Mouse (Mus musculus) neural tube, embryonic 13.5 days (tissue): ENCODE data around the gene Rsph10b. TPM values are rescaled to one million over a fixed set of nuclear protein-coding genes. Genes with fewer than 3 reads are reported as not detected.
A peak's percentile ranks its signal among the peaks of the same experiment; 100 is the strongest.
"Not testable (repeated sequence)": the region's sequence is repeated elsewhere in the genome, so short reads cannot be mapped to it uniquely, and the experiment has no call there.

Experiments used
- ATAC-seq: fragments of 200-750 bp; cut with Nextera tagmentation; 2 replicates; pipeline ENCODE4 v1.8.0; 2017; ENCODE audit warnings: low read depth, mild to moderate bottlenecking, moderate TSS enrichment, moderate library complexity
- H3K27ac ChIP-seq: fragments of 300-500 bp; sonication (generic); replicated peaks from 2 replicates; pipeline ENCODE4 v1.5.1; 2015; ENCODE audit warnings: moderate library complexity, mild to moderate bottlenecking, inconsistent platforms
- H3K27me3 ChIP-seq: fragments of 300-500 bp; sonication (generic); 2 replicates; pipeline ENCODE4 v1.6.1; 2015; ENCODE audit warnings: mild to moderate bottlenecking, inconsistent platforms
- H3K36me3 ChIP-seq: fragments of 300-500 bp; sonication (generic); 2 replicates; pipeline ENCODE4 v1.6.1; 2015; ENCODE audit warnings: mild to moderate bottlenecking, inconsistent platforms
- H3K4me1 ChIP-seq: fragments of 300-500 bp; sonication (generic); replicated peaks from 2 replicates; pipeline ENCODE4 v1.6.1; 2015; ENCODE audit warnings: inconsistent platforms
- H3K4me2 ChIP-seq: fragments of 300-500 bp; sonication (generic); 2 replicates; pipeline ENCODE4 v1.6.1; 2015; ENCODE audit warnings: inconsistent platforms, mild to moderate bottlenecking, moderate library complexity
- H3K4me3 ChIP-seq: fragments of 300-500 bp; sonication (generic); 2 replicates; pipeline ENCODE4 v1.5.1; 2015; ENCODE audit warnings: mild to moderate bottlenecking, inconsistent platforms
- H3K9ac ChIP-seq: fragments of 300-500 bp; sonication (generic); 2 replicates; pipeline ENCODE4 v1.6.1; 2015; ENCODE audit warnings: moderate library complexity, mild to moderate bottlenecking, inconsistent platforms
- H3K9me3 ChIP-seq: fragments of 300-500 bp; sonication (generic); 2 replicates; pipeline ENCODE4 v1.6.1; 2016; ENCODE audit warnings: inconsistent platforms
- WGBS: fragments of 180-500 bp; shearing (Covaris S2); methylation state at CpG from one replicate; pipeline ENCODE4 v1.1.7; 2015; 5-methylcytosine and 5-hydroxymethylcytosine counted together
- polyA plus RNA-seq: library from polyadenylated mRNA; unstranded; fragments of >200 nt; fragmentation: Nextera tagmentation; extraction: Ambion mirVana; gene quantifications from 2 replicates; pipeline ENCODE4 v1.2.1, GENCODE M21; 2015

Rsph10b gene
- polyA plus RNA-seq, 1 experiment from 2014 or later: 2.9 TPM

DNA sequence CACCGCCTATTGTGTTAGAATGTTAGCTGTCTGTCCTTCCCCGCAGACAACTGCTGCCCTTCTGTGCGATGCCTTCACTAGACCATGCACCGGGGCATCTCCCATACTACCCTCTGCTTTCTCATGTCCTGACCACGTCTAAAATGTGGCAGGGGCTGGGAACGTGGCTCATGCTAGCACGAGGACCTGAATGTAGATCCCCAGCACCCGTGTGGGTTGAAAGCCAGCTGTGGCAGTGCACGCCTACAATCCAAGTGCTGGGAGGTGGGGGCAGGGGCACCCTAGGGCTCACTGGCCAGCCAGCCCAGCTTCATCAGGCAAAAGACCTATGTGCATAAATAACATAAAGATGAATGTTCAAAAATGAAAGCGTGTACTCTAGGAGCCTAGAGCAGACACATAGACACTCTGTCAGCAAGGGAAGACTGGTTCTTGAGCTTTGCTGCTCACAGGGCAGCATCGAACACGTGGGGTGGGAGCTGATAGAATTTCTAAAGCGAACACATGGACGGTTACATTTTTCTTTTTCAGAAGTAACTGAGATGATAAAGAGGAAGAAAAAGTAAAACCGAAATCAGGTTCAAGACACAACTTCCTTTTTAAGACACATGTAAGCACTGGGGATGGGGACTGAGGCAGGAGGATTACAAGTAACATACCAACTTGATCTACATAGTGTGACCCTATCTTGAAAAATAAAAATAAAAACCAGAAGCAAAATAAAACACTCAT, 69.8 kb downstream of the Rsph10b start:
- H3K4me3 ChIP-seq: no peak overlapping the region
- H3K9ac ChIP-seq: no peak overlapping the region
- H3K27ac ChIP-seq: no peak overlapping the region
- H3K27me3 ChIP-seq: no peaks in the 10 kb centered on the region
- H3K36me3 ChIP-seq: peaks cover 93% of the 10 kb centered on the region
- no peaks in the 10 kb centered on the region for H3K4me1 ChIP-seq
- no peak for ATAC-seq
- H3K9me3 ChIP-seq: no peaks in the 10 kb centered on the region
- 93% methylated on average over 15 of the region's 15 CpGs for WGBS
- H3K4me2 ChIP-seq: no peak overlapping the region

DNA sequence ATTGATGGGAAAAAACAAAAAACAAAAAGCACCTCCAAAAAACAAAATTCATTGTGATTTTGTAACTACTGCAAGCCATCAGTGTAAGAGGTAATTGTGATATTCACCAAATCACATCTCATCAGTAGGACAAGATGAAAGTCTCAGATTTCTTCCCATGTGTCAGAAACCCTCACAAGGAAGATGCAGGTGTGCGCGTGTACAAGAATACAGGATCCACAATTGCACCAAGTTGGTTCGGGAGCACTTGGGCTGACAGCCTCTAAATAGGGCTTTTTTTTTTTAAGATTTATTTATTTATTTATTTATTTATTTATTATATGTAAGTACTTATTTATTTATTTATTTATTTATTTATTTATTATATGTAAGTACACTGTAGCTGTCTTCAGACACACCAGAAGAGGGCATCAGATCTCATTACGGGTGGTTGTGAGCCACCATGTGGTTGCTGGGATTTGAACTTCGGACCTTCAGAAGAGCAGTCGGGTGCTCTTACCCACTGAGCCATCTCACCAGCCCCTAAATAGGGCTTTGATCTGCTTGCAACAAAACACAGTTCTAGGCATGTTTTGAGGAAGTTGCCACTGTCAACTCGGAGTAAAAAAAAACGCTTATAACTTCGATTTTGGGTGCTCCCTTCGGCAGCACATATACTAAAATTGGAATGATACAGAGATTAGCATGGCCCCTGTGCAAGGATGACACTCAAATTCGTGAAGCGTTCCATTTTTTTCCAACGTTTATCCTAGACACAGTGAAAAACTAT, 80.7 kb downstream of the Rsph10b start:
- Histone ChIP-seq H3K4me3 (peak overlapping the region; percentile 94), H3K36me3 (peaks cover 40% of the 10 kb centered on the region), H3K4me2 (peak overlapping the region; percentile 60), H3K4me1 (peaks cover 18% of the 10 kb centered on the region), H3K9ac (peak overlapping the region; percentile 85)
- not testable (repeated sequence) for H3K9me3 ChIP-seq, ATAC-seq, H3K27ac ChIP-seq, H3K27me3 ChIP-seq
- WGBS: 66% methylated on average over 13 of the region's 13 CpGs

DNA sequence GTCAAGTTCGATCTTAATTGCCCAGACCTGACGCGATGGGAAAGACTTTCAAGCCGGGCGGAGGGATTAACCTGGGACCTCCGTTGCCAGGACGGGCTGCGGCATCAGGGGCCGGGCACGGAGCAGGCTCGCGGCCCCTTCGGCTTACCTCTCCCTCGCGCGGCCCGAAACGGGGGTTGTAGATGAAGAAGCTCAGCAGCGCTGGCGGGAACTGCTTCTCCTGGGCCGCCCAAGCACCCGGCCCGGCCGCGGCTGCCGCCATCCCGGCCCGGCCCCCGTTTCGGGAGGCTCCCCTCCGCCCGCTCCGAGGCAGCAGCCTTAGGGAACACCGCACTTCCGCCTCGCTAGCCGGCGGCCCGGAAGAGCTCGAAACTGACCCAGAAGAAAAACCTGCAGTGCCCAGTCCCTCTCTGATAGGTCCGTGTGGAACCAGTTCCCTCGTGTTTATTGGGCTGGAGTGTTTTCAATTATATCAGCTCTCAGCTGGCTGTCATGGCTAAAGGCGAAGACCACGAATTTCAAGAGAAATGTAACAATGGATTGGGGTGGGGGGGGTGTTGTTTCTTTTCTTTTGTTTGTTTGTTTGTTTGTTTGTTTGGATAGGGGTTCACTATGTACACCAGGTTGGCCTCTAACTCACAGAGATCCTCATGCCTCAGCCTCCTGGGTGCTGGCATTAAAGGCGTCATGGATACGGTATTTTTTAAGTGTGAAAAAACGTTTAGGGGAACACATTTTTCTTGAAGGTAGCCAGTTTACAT, 81.9 kb downstream of the Rsph10b start, which contains the start of gene Ccz1:
TSS of gene Ccz1 (minus strand) at position 327 of the 761 bp plus-strand sequence.
- Histone ChIP-seq H3K36me3 (peaks cover 28% of the 10 kb centered on the region), H3K9me3 (peaks cover 3% of the 10 kb centered on the region; the same call in 1 of the 2 replicates), H3K9ac (peak within 1 kb of the TSS; percentile 85), H3K4me3 (peak within 1 kb of the TSS; percentile 94), H3K27me3 (no peaks in the 10 kb centered on the region), H3K27ac (peak within 1 kb of the TSS; percentile 88), H3K4me2 (peak within 1 kb of the TSS; percentile 60), H3K4me1 (peaks cover 18% of the 10 kb centered on the region)
- peak; percentile 99 for ATAC-seq
- 2% methylated on average over 47 of the region's 47 CpGs for WGBS

GRCm38 (mm10) chr5:144015312-144015650, 82.4 kb downstream of the Rsph10b start:
- Histone ChIP-seq H3K9me3 (peaks cover 3% of the 10 kb centered on the region; the same call in 1 of the 2 replicates), H3K9ac (no peak overlapping the region), H3K4me1 (peaks cover 18% of the 10 kb centered on the region), H3K27ac (no peak overlapping the region), H3K4me3 (peak overlapping the region; percentile 94), H3K4me2 (peak overlapping the region; percentile 60), H3K27me3 (no peaks in the 10 kb centered on the region), H3K36me3 (peaks cover 24% of the 10 kb centered on the region)
- 73% methylated on average over 3 of the region's 3 CpGs for WGBS
- peak; percentile 45; the same call in 1 of the 2 replicates for ATAC-seq

GRCm38 (mm10) chr5:144015845-144016244, 83.0 kb downstream of the Rsph10b start:
- Histone ChIP-seq H3K36me3 (peaks cover 19% of the 10 kb centered on the region), H3K27ac (no peak overlapping the region), H3K9me3 (peaks cover 3% of the 10 kb centered on the region; the same call in 1 of the 2 replicates), H3K4me2 (peak overlapping the region; percentile 60; the same call in 1 of the 2 replicates), H3K27me3 (no peaks in the 10 kb centered on the region), H3K4me1 (peaks cover 18% of the 10 kb centered on the region), H3K9ac (no peak overlapping the region), H3K4me3 (0 out of 2 replicates have a peak overlapping the region, but pooled peaks have one; percentile 94)
- WGBS: 92% methylated on average over 9 of the region's 9 CpGs
- ATAC-seq: no peak

- Histone ChIP-seq H3K27me3 (no peaks in the 10 kb centered on the region), H3K27ac (no peak within 1 kb of the TSS), H3K4me3 (no peak within 1 kb of the TSS), H3K4me2 (no peak within 1 kb of the TSS), H3K9me3 (no peaks in the 10 kb centered on the region), H3K36me3 (no peaks in the 10 kb centered on the region), H3K4me1 (no peaks in the 10 kb centered on the region), H3K9ac (no peak within 1 kb of the TSS)
- WGBS: 73% methylated on average over 11 of the region's 11 CpGs
- ATAC-seq: no peak
Measured at GRCm38 (mm10) chr5:144026620-144027263, 93.9 kb downstream of the Rsph10b start, which contains the start of gene Ocm. Ocm (minus strand) TSS chr5:144026670.

DNA sequence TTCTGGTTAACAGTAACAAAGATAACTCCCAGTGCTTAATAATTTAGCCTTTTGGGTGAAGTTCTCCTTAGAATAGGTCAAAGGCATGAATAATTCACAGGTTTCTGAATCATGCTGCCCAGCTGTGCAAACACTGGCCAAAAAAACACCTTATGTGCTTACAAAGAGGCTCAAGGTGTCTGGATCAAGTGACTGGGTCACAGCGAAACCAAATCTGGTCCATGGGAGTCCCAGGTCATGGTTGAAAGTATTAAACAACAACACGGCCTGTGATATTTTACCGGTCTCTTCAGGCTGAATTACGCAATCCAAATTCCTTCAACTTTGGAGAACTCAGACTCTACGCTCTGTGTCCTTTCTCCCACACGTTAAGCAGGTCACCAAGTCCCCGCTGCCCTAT, 99.7 kb downstream of the Rsph10b start:
- WGBS: 92% methylated on average over 7 of the region's 7 CpGs
- no peak overlapping the region for H3K4me3 ChIP-seq
- H3K9ac ChIP-seq: no peak overlapping the region
- H3K4me2 ChIP-seq: no peak overlapping the region
- H3K27me3 ChIP-seq: no peaks in the 10 kb centered on the region
- H3K4me1 ChIP-seq: no peaks in the 10 kb centered on the region
- H3K36me3 ChIP-seq: no peaks in the 10 kb centered on the region
- H3K27ac ChIP-seq: no peak overlapping the region
- no peak for ATAC-seq
- no peaks in the 10 kb centered on the region for H3K9me3 ChIP-seq

- Histone ChIP-seq H3K9ac (no peak overlapping the region), H3K4me2 (no peak overlapping the region), H3K27me3 (no peaks in the 10 kb centered on the region), H3K36me3 (no peaks in the 10 kb centered on the region), H3K27ac (no peak overlapping the region), H3K4me1 (no peaks in the 10 kb centered on the region), H3K4me3 (no peak overlapping the region), H3K9me3 (no peaks in the 10 kb centered on the region)
- WGBS: 90% methylated on average over 7 of the region's 7 CpGs
- ATAC-seq: no peak
Measured at GRCm38 (mm10) chr5:144034567-144034966, 101.7 kb downstream of the Rsph10b start.

Other genes with a start within 250 kb of the Rsph10b start
- 27.7 and 31.5 TPM in 2 replicates for gene Usp42, start 200.8 kb upstream of the Rsph10b start, polyA plus RNA-seq
- gene Eif2ak1, start 115.2 kb upstream of the Rsph10b start, polyA plus RNA-seq: 51.5 and 56.7 TPM in 2 replicates
- gene Ankrd61, start 35.4 kb upstream of the Rsph10b start, polyA plus RNA-seq: 0.13 and 0.22 TPM in 2 replicates
- gene Aimp2, start 23.2 kb upstream of the Rsph10b start, polyA plus RNA-seq: 80.4 and 92.9 TPM in 2 replicates
- 25.0 and 29.4 TPM in 2 replicates for gene Pms2, start 23.1 kb upstream of the Rsph10b start, polyA plus RNA-seq
- 2.5 TPM in 2 replicates for gene Gm42421, start 4.9 kb upstream of the Rsph10b start, polyA plus RNA-seq
- 88.9 and 89.9 TPM in 2 replicates for gene Ccz1, start 81.8 kb downstream of the Rsph10b start, polyA plus RNA-seq
- gene Ocm, start 93.6 kb downstream of the Rsph10b start, polyA plus RNA-seq: not detected in 2 replicates
- gene Lmtk2, start 167.4 kb downstream of the Rsph10b start, polyA plus RNA-seq: 7.1 and 7.4 TPM in 2 replicates